ENCODE assay signal across 12 mouse cellular contexts in the genomic region with DNA sequence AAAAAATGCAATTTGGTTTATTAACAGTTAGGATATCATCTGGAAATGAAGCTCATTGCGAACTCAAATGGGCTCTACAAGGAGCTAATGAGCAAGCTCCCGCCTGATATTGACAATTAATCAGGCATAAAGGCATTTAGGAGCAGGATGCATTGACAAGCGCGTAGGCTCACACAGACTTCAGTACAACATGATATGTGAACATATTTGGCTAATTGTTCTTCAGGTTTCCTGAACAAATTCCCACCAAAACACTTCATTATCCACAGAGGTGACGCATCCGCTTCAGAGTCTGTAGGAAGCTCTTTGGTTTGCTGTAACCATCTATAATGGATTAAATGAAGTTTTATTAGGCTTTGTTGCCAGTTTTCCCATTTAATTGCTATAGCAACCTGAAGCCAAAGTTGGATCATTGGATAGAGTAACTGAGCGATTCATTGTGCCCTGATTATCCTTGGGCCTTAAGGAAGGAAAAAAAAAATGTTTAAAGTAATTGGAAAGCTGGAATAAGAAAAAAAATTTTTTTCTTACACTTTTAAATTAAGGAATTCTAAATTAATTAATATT.
"Had no signal": no experiment of that assay in that cellular context is flagged by ENCODE, and none has a peak within 500 bp of the region (broad histone marks: within the 10 kb centered on the region; RNA-seq: fewer than 3 reads in every experiment).

No protein-coding gene starts in this region.

- H3K27ac ChIP-seq: limb, embryonic 15.5 days; liver, embryonic 12.5 days; midbrain, embryonic 10.5 days; midbrain, embryonic 15.5 days; stomach, postnatal 0 days had no signal

- H3K36me3 ChIP-seq: limb, embryonic 15.5 days; liver, embryonic 12.5 days; midbrain, embryonic 10.5 days; midbrain, embryonic 15.5 days had no signal

- ATAC-seq: liver, embryonic 12.5 days; midbrain, embryonic 15.5 days had no signal

- H3K27me3 ChIP-seq: limb, embryonic 15.5 days; liver, embryonic 12.5 days; midbrain, embryonic 15.5 days had no signal

- DNase-seq: kidney, postnatal 25 days; layer of hippocampus, adult 9-11 months; layer of hippocampus, postnatal 36 days; lung, embryonic 14.5 days; lung, postnatal 10 days; lung, postnatal 4 days; thymus, postnatal 4 days had no signal

- H3K9me3 ChIP-seq: limb, embryonic 15.5 days; liver, embryonic 12.5 days; midbrain, embryonic 10.5 days; midbrain, embryonic 15.5 days had no signal

- H3K4me2 ChIP-seq: limb, embryonic 15.5 days; liver, embryonic 12.5 days; lung, embryonic 14.5 days; midbrain, embryonic 15.5 days had no signal

- H3K4me3 ChIP-seq: limb, embryonic 15.5 days; liver, embryonic 12.5 days; midbrain, embryonic 10.5 days; midbrain, embryonic 15.5 days had no signal

- H3K4me1 ChIP-seq: limb, embryonic 15.5 days; liver, embryonic 12.5 days; midbrain, embryonic 10.5 days; midbrain, embryonic 15.5 days had no signal

- H3K9ac ChIP-seq: limb, embryonic 15.5 days; liver, embryonic 12.5 days; lung, embryonic 14.5 days; midbrain, embryonic 15.5 days had no signal
